Mouse (Mus musculus): ENCODE data around the gene Hspa12b.

Gene Hspa12b

GRCm38 (mm10) chr2:131128636-131129157 lies 1.6 kb downstream of the Hspa12b start:
- DNase-seq (ENCODE audit: low spot score in 2 of 2) = no peak

GRCm38 (mm10) chr2:131129836-131130235 lies 2.8 kb downstream of the Hspa12b start:
- no peak for DNase-seq (ENCODE audit: low spot score in 2 of 2)

- no peak for DNase-seq (ENCODE audit: low spot score in 2 of 2)
Observed at GRCm38 (mm10) chr2:131130849-131131248, 3.8 kb downstream of the Hspa12b start.

GRCm38 (mm10) chr2:131132111-131132888 lies 5.2 kb downstream of the Hspa12b start:
- DNase-seq (ENCODE audit: low spot score in 2 of 2) = no peak

GRCm38 (mm10) chr2:131132930-131133547 lies 6.0 kb downstream of the Hspa12b start, which contains the start of gene Gm11037:
Gm11037 (plus strand) TSS chr2:131133497.
- no peak for DNase-seq (ENCODE audit: low spot score in 2 of 2)

- no peak for DNase-seq (ENCODE audit: low spot score in 2 of 2)
Observed at GRCm38 (mm10) chr2:131134381-131134780, 7.3 kb downstream of the Hspa12b start.

- DNase-seq (ENCODE audit: low spot score in 2 of 2) = no peak
Observed at GRCm38 (mm10) chr2:131134826-131135400, 7.8 kb downstream of the Hspa12b start.

GRCm38 (mm10) chr2:131135521-131136139 lies 8.6 kb downstream of the Hspa12b start:
- DNase-seq (ENCODE audit: low spot score in 2 of 2) = no peak

- no peak for DNase-seq (ENCODE audit: low spot score in 2 of 2)
Observed at GRCm38 (mm10) chr2:131138296-131138695, 11.2 kb downstream of the Hspa12b start.

GRCm38 (mm10) chr2:131138760-131139159 lies 11.7 kb downstream of the Hspa12b start:
- DNase-seq (ENCODE audit: low spot score in 2 of 2) = no peak

- no peak for DNase-seq (ENCODE audit: low spot score in 2 of 2)
Observed at GRCm38 (mm10) chr2:131139287-131139686, 12.2 kb downstream of the Hspa12b start.

GRCm38 (mm10) chr2:131139886-131140532 lies 12.9 kb downstream of the Hspa12b start:
- no peak for DNase-seq (ENCODE audit: low spot score in 2 of 2)

- DNase-seq (ENCODE audit: low spot score in 2 of 2) = no peak
Observed at GRCm38 (mm10) chr2:131140533-131140905, 13.4 kb downstream of the Hspa12b start.

- no peak for DNase-seq (ENCODE audit: low spot score in 2 of 2)
Observed at GRCm38 (mm10) chr2:131141336-131141986, 14.4 kb downstream of the Hspa12b start.

GRCm38 (mm10) chr2:131142592-131142991 lies 15.5 kb downstream of the Hspa12b start:
- peak in 1 of 2 experiments; percentile 42 for DNase-seq (ENCODE audit: low spot score in 2 of 2)

- DNase-seq (ENCODE audit: low spot score in 2 of 2) = no peak
Observed at GRCm38 (mm10) chr2:131143007-131143780, 16.1 kb downstream of the Hspa12b start.

GRCm38 (mm10) chr2:131145121-131145520 lies 18.0 kb downstream of the Hspa12b start:
- no peak for DNase-seq (ENCODE audit: low spot score in 2 of 2)

GRCm38 (mm10) chr2:131145536-131145935 lies 18.5 kb downstream of the Hspa12b start:
- no peak for DNase-seq (ENCODE audit: low spot score in 2 of 2)

- DNase-seq (ENCODE audit: low spot score in 2 of 2) = no peak
Observed at GRCm38 (mm10) chr2:131146193-131147042, 19.3 kb downstream of the Hspa12b start.

GRCm38 (mm10) chr2:131147043-131147365 lies 19.9 kb downstream of the Hspa12b start:
- DNase-seq (ENCODE audit: low spot score in 2 of 2) = no peak
